Mouse (Mus musculus): ENCODE measurements at regions not wholly inside any gene's neighbourhood (a gene's known extent, or its start where the extent isn't known, plus 50 kb on each side); places are given as distances from the start of the nearest gene placed in this dataset.

- DNase-seq (no peak), ATAC-seq (no peak)
- TF ChIP-seq EP300 (IDR thresholded peaks at IDR 0.05; ENCODE audit: low read depth) (no peak), CTCF (IDR thresholded peaks at IDR 0.05; ENCODE audit: low read depth) (no peak)
- Histone ChIP-seq H3K9me3 (ENCODE audit: low read length) (no peaks in the 10 kb centered on the region), H3K4me1 (ENCODE audit: insufficient read depth) (peaks cover 40% of the 10 kb centered on the region), H3K36me3 (replicated peaks; ENCODE audit: insufficient read depth, low read length) (no peaks in the 10 kb centered on the region), H3K4me3 (ENCODE audit: low read depth, low read length) (no peak overlapping the region), H3K27ac (ENCODE audit: low read depth) (peak overlapping the region; percentile 83), H3K27me3 (ENCODE audit: insufficient read depth, low read length) (no peaks in the 10 kb centered on the region), H3K4me2 (ENCODE audit: low read depth, low read length) (peak overlapping the region; percentile 75), H3K9ac (replicated peaks) (peak overlapping the region; percentile 53; the same call in 1 of the 2 replicates)
- WGBS (ENCODE audit: insufficient replicate concordance) = 36% methylated on average over 9 of the region's 9 CpGs
These were observed 54.2 kb upstream of the Chd2 start for GRCm38 (mm10) chr7:73595860-73596259.

- under 1% methylated on average over 23 of the region's 23 CpGs for WGBS (ENCODE audit: insufficient replicate concordance)
- DNase-seq (peak; percentile 91), ATAC-seq (peak; percentile 97)
- Histone ChIP-seq H3K27me3 (ENCODE audit: insufficient read depth, low read length) (no peaks in the 10 kb centered on the region), H3K4me3 (ENCODE audit: low read depth, low read length) (peak overlapping the region; percentile 41), H3K36me3 (replicated peaks; ENCODE audit: insufficient read depth, low read length) (no peaks in the 10 kb centered on the region), H3K9me3 (ENCODE audit: low read length) (no peaks in the 10 kb centered on the region), H3K9ac (replicated peaks) (peak overlapping the region; percentile 53), H3K4me1 (ENCODE audit: insufficient read depth) (peaks cover 37% of the 10 kb centered on the region), H3K4me2 (ENCODE audit: low read depth, low read length) (peak overlapping the region; percentile 75), H3K27ac (ENCODE audit: low read depth) (peak overlapping the region; percentile 83)
- TF ChIP-seq CTCF (IDR thresholded peaks at IDR 0.05; ENCODE audit: low read depth) = no peak
- peak; percentile 61; the same call in 1 of the 2 replicates for TF ChIP-seq EP300 (IDR thresholded peaks at IDR 0.05; ENCODE audit: low read depth)
These were observed 53.7 kb upstream of the Chd2 start for GRCm38 (mm10) chr7:73595140-73595825.

- Histone ChIP-seq H3K27ac (ENCODE audit: low read depth) (peak overlapping the region; percentile 83), H3K4me2 (ENCODE audit: low read depth, low read length) (peak overlapping the region; percentile 75), H3K4me1 (ENCODE audit: insufficient read depth) (peaks cover 34% of the 10 kb centered on the region), H3K9me3 (ENCODE audit: low read length) (no peaks in the 10 kb centered on the region), H3K27me3 (ENCODE audit: insufficient read depth, low read length) (no peaks in the 10 kb centered on the region), H3K36me3 (replicated peaks; ENCODE audit: insufficient read depth, low read length) (no peaks in the 10 kb centered on the region), H3K4me3 (ENCODE audit: low read depth, low read length) (peak overlapping the region; percentile 41), H3K9ac (replicated peaks) (peak overlapping the region; percentile 53)
- ATAC-seq (no peak; the same call in 1 of the 2 replicates), DNase-seq (peak; percentile 35)
- WGBS (ENCODE audit: insufficient replicate concordance) = 2% methylated on average over 14 of the region's 14 CpGs
- TF ChIP-seq CTCF (IDR thresholded peaks at IDR 0.05; ENCODE audit: low read depth) (no peak), EP300 (IDR thresholded peaks at IDR 0.05; ENCODE audit: low read depth) (no peak)
These were observed 53.0 kb upstream of the Chd2 start for GRCm38 (mm10) chr7:73594492-73595139.

- 73% methylated on average over 17 of the region's 17 CpGs for WGBS (ENCODE audit: insufficient replicate concordance)
These were observed 52.2 kb upstream of the Chd2 start for GRCm38 (mm10) chr7:73593645-73594385.

GRCm38 (mm10) chr7:73592857-73593256 lies 51.2 kb upstream of the Chd2 start:
- DNase-seq (no peak), ATAC-seq (no peak)
- H3K4me2 ChIP-seq (ENCODE audit: low read depth, low read length) = no peak overlapping the region
- H3K36me3 ChIP-seq (replicated peaks; ENCODE audit: insufficient read depth, low read length) = no peaks in the 10 kb centered on the region
- no peak overlapping the region for H3K4me3 ChIP-seq (ENCODE audit: low read depth, low read length)
- 78% methylated on average over 5 of the region's 5 CpGs for WGBS (ENCODE audit: insufficient replicate concordance)
- H3K27me3 ChIP-seq (ENCODE audit: insufficient read depth, low read length) = no peaks in the 10 kb centered on the region
- no peak overlapping the region for H3K27ac ChIP-seq (ENCODE audit: low read depth)
- no peaks in the 10 kb centered on the region for H3K9me3 ChIP-seq (ENCODE audit: low read length)
- no peak for TF ChIP-seq CTCF (IDR thresholded peaks at IDR 0.05; ENCODE audit: low read depth)
- no peak for TF ChIP-seq EP300 (IDR thresholded peaks at IDR 0.05; ENCODE audit: low read depth)
- H3K9ac ChIP-seq (replicated peaks) = no peak overlapping the region
- H3K4me1 ChIP-seq (ENCODE audit: insufficient read depth) = peaks cover 33% of the 10 kb centered on the region

More at GRCm38 (mm10) chr7:73593645-73594385, 52.2 kb upstream of the Chd2 start:
- Histone ChIP-seq H3K27me3 (ENCODE audit: insufficient read depth, low read length) (no peaks in the 10 kb centered on the region), H3K4me3 (ENCODE audit: low read depth, low read length) (no peak overlapping the region), H3K36me3 (replicated peaks; ENCODE audit: insufficient read depth, low read length) (no peaks in the 10 kb centered on the region), H3K4me1 (ENCODE audit: insufficient read depth) (peaks cover 31% of the 10 kb centered on the region), H3K27ac (ENCODE audit: low read depth) (peak overlapping the region; percentile 83), H3K4me2 (ENCODE audit: low read depth, low read length) (peak overlapping the region; percentile 75), H3K9me3 (ENCODE audit: low read length) (no peaks in the 10 kb centered on the region), H3K9ac (replicated peaks) (peak overlapping the region; percentile 42; the same call in 1 of the 2 replicates)
- TF ChIP-seq CTCF (IDR thresholded peaks at IDR 0.05; ENCODE audit: low read depth) (no peak), EP300 (IDR thresholded peaks at IDR 0.05; ENCODE audit: low read depth) (no peak)
- no peak for ATAC-seq
- no peak for DNase-seq

Measured in liver, postnatal 0 days (tissue).